ENCODE assay signal across 8 mouse cellular contexts in the genomic region with DNA sequence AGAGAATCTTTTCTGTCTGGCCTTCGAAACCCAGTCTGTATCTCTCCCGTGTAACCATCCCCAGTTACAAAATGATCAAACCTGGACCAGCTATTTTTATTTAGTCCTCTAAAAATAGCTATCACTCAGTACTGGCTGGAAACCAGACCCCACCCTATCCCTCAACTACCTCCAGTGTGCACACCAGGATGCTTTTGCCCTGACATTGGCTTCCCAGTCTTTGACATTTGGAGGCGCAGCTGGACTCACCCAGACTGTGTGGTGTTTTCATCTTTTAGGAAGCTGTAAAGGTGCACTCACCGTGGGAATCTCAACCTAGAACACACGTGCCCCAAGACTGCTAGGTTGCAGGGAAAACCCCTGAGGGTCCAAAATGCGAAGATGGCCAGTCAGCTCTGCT. TPM values are rescaled to one million over a fixed set of nuclear protein-coding genes. Genes with fewer than 3 reads are reported as not detected.
DNase-seq lines count a peak whose midpoint lies in the region; ATAC-seq and TF ChIP-seq lines count a peak whose summit lies in the region.

No protein-coding gene starts in this region.

- no peak for ATAC-seq in kidney, embryonic 14.5 days (ENCODE audit: low FRiP score, low TSS enrichment)
- ATAC-seq in embryonic facial prominence, embryonic 12.5 days (ENCODE audit: insufficient number of reproducible peaks, insufficient read depth, low FRiP score, low TSS enrichment) = no peak
- no peak for ATAC-seq in hindbrain, embryonic 15.5 days (ENCODE audit: low FRiP score, low read depth)
- ATAC-seq in midbrain, postnatal 0 days (ENCODE audit: low FRiP score) = peak; percentile 14; the same call in 1 of the 2 replicates

- H3K36me3 ChIP-seq in kidney, embryonic 14.5 days (ENCODE audit: control insufficient read depth, insufficient read depth, low read length) = no peaks in the 10 kb centered on the region
- no peaks in the 10 kb centered on the region for H3K36me3 ChIP-seq in embryonic facial prominence, embryonic 12.5 days
- H3K36me3 ChIP-seq in hindbrain, embryonic 15.5 days = no peaks in the 10 kb centered on the region
- H3K36me3 ChIP-seq in midbrain, postnatal 0 days (ENCODE audit: insufficient read depth, low read length) = no peaks in the 10 kb centered on the region

- TF ChIP-seq CTCF in midbrain, postnatal 0 days (IDR thresholded peaks at IDR 0.05) = no peak

- peaks cover 4% of the 10 kb centered on the region; the same call in 1 of the 2 replicates for H3K4me1 ChIP-seq in kidney, embryonic 14.5 days (ENCODE audit: control insufficient read depth, insufficient read depth, low read length)
- peaks cover 20% of the 10 kb centered on the region for H3K4me1 ChIP-seq in embryonic facial prominence, embryonic 12.5 days
- peaks cover 22% of the 10 kb centered on the region for H3K4me1 ChIP-seq in hindbrain, embryonic 15.5 days (replicated peaks)
- H3K4me1 ChIP-seq in midbrain, postnatal 0 days (ENCODE audit: insufficient read depth, low read length) = no peaks in the 10 kb centered on the region

- H3K4me3 ChIP-seq in kidney, embryonic 14.5 days (ENCODE audit: low read length) = peak overlapping the region; percentile 78
- H3K4me3 ChIP-seq in embryonic facial prominence, embryonic 12.5 days = peak overlapping the region; percentile 60
- H3K4me3 ChIP-seq in hindbrain, embryonic 15.5 days = peak overlapping the region; percentile 65
- H3K4me3 ChIP-seq in midbrain, postnatal 0 days (ENCODE audit: low read depth, low read length) = peak overlapping the region; percentile 70

- H3K27ac ChIP-seq in kidney, embryonic 14.5 days (ENCODE audit: low read depth, low read length) = peak overlapping the region; percentile 44; the same call in 1 of the 2 replicates
- H3K27ac ChIP-seq in embryonic facial prominence, embryonic 12.5 days = peak overlapping the region; percentile 86
- H3K27ac ChIP-seq in hindbrain, embryonic 15.5 days (replicated peaks) = peak overlapping the region; percentile 71; the same call in 1 of the 2 replicates
- H3K27ac ChIP-seq in midbrain, postnatal 0 days (ENCODE audit: low read depth, low read length) = no peak overlapping the region

- peak overlapping the region; percentile 78 for H3K4me2 ChIP-seq in kidney, embryonic 14.5 days (replicated peaks; ENCODE audit: low read depth, low read length)
- H3K4me2 ChIP-seq in embryonic facial prominence, embryonic 12.5 days (replicated peaks) = peak overlapping the region; percentile 93
- H3K4me2 ChIP-seq in hindbrain, embryonic 15.5 days = peak overlapping the region; percentile 94
- peak overlapping the region; percentile 95 for H3K4me2 ChIP-seq in midbrain, postnatal 0 days (ENCODE audit: low read depth, low read length, poor library complexity, severe bottlenecking)

- DNase-seq in kidney, postnatal 14 days = no peak
- DNase-seq in midbrain, postnatal 0 days (ENCODE audit: low spot score) = no peak
- no peak for DNase-seq in cerebellum, adult 9-10 months
- DNase-seq in T-cell, adult 2 months (ENCODE audit: low spot score) = no peak
- no peak for DNase-seq in gastrocnemius, postnatal 36 days

- no peaks in the 10 kb centered on the region for H3K9me3 ChIP-seq in kidney, embryonic 14.5 days (ENCODE audit: control insufficient read depth, low read length)
- no peaks in the 10 kb centered on the region for H3K9me3 ChIP-seq in embryonic facial prominence, embryonic 12.5 days
- no peaks in the 10 kb centered on the region for H3K9me3 ChIP-seq in hindbrain, embryonic 15.5 days
- H3K9me3 ChIP-seq in midbrain, postnatal 0 days (ENCODE audit: low read length) = no peaks in the 10 kb centered on the region

- intact Hi-C loops in gastrocnemius, postnatal 36 days (cut with DNase I) = no loop called here

- 32% methylated on average over 6 of the region's 6 CpGs for WGBS in kidney, embryonic 14.5 days
- 30% methylated on average over 6 of the region's 6 CpGs for WGBS in embryonic facial prominence, embryonic 12.5 days
- 37% methylated on average over 6 of the region's 6 CpGs for WGBS in hindbrain, embryonic 15.5 days
- WGBS in midbrain, postnatal 0 days = 29% methylated on average over 6 of the region's 6 CpGs

- H3K9ac ChIP-seq in kidney, embryonic 14.5 days (ENCODE audit: low read depth, low read length) = peak overlapping the region; percentile 86; the same call in 1 of the 2 replicates
- 0 out of 2 replicates have a peak overlapping the region, but pooled peaks have one; percentile 65 for H3K9ac ChIP-seq in embryonic facial prominence, embryonic 12.5 days
- peak overlapping the region; percentile 41 for H3K9ac ChIP-seq in hindbrain, embryonic 15.5 days
- H3K9ac ChIP-seq in midbrain, postnatal 0 days (replicated peaks; ENCODE audit: low read length, poor library complexity, severe bottlenecking) = peak overlapping the region; percentile 30; the same call in 1 of the 2 replicates

- H3K27me3 ChIP-seq in kidney, embryonic 14.5 days (ENCODE audit: control insufficient read depth, insufficient read depth, low read length) = no peaks in the 10 kb centered on the region
- H3K27me3 ChIP-seq in embryonic facial prominence, embryonic 12.5 days = no peaks in the 10 kb centered on the region
- peaks cover 3% of the 10 kb centered on the region; the same call in 1 of the 2 replicates for H3K27me3 ChIP-seq in hindbrain, embryonic 15.5 days
- no peaks in the 10 kb centered on the region for H3K27me3 ChIP-seq in midbrain, postnatal 0 days (ENCODE audit: insufficient read depth, low read length)

RNA-seq across cellular contexts. Expression of gene Fras1, which starts 0.6 kb away (rescaled TPM):
- 43.7 and 71.3 TPM in 2 replicates for polyA plus RNA-seq in kidney, embryonic 14.5 days (2014; fragmentation: Nextera tagmentation; extraction: Ambion mirVana)
- 19.6 and 20.1 TPM in 2 replicates for polyA plus RNA-seq in embryonic facial prominence, embryonic 12.5 days (2016; fragmentation: Nextera tagmentation; extraction: Ambion mirVana)
- 7.1 TPM in 2 replicates for polyA plus RNA-seq in hindbrain, embryonic 15.5 days (2015; fragmentation: Nextera tagmentation; extraction: Ambion mirVana)
- total RNA-seq in midbrain, postnatal 0 days (2014; rRNA removed) = 7.3 and 9.1 TPM in 2 replicates
- 2.3 TPM in 2 replicates for polyA plus RNA-seq in midbrain, postnatal 0 days (2015; fragmentation: Nextera tagmentation; extraction: Ambion mirVana)
- 1 to 10 TPM; 2.9 to 3.4 TPM for total RNA-seq in gastrocnemius, postnatal 36 days (2021)

Comparison
In these comparisons a context has a peak if more than half of its experiments do, and no peak if none do; other contexts are left out.
1. H3K9ac ChIP-seq: peak in every context shown above with its lines; median percentile 86 in kidney, embryonic 14.5 days; 65 in embryonic facial prominence, embryonic 12.5 days; 41 in hindbrain, embryonic 15.5 days; 30 in midbrain, postnatal 0 days.